In genomic region chr10:112795938-112796337, GRCm38 (mm10) we compare ENCODE assay signal across 28 mouse cellular contexts.
DNase-seq lines count a peak whose midpoint lies in the region; ATAC-seq and TF ChIP-seq lines count a peak whose summit lies in the region.
"Had no signal": no experiment of that assay in that cellular context is flagged by ENCODE, and none has a peak within 500 bp of the region (broad histone marks: within the 10 kb centered on the region; RNA-seq: fewer than 3 reads in every experiment).

No protein-coding gene starts in this region.

- peaks cover 11% of the 10 kb centered on the region; the same call in 1 of the 2 replicates for H3K4me1 ChIP-seq in forebrain, embryonic 12.5 days
- no peaks in the 10 kb centered on the region for H3K4me1 ChIP-seq in forebrain, embryonic 16.5 days (replicated peaks; ENCODE audit: control insufficient read depth, insufficient read depth, low read length)
- no peaks in the 10 kb centered on the region for H3K4me1 ChIP-seq in hindbrain, embryonic 11.5 days (replicated peaks; ENCODE audit: control insufficient read depth, insufficient read depth, low read length)
- H3K4me1 ChIP-seq in hindbrain, postnatal 0 days (ENCODE audit: insufficient read depth, low read length) = no peaks in the 10 kb centered on the region
- H3K4me1 ChIP-seq in neural tube, embryonic 12.5 days = no peaks in the 10 kb centered on the region
- no peaks in the 10 kb centered on the region for H3K4me1 ChIP-seq in neural tube, embryonic 15.5 days
- H3K4me1 ChIP-seq: embryonic facial prominence, embryonic 12.5 days; embryonic facial prominence, embryonic 15.5 days; heart, embryonic 13.5 days had no signal

- TF ChIP-seq CTCF in hindbrain, postnatal 0 days (IDR thresholded peaks at IDR 0.05; ENCODE audit: low read depth) = no peak

- H3K9me3 ChIP-seq in forebrain, embryonic 12.5 days = no peaks in the 10 kb centered on the region
- H3K9me3 ChIP-seq in forebrain, embryonic 16.5 days (ENCODE audit: control insufficient read depth, low read length) = no peaks in the 10 kb centered on the region
- no peaks in the 10 kb centered on the region for H3K9me3 ChIP-seq in hindbrain, embryonic 11.5 days (ENCODE audit: control insufficient read depth, low read length)
- no peaks in the 10 kb centered on the region for H3K9me3 ChIP-seq in hindbrain, postnatal 0 days (ENCODE audit: low read length)
- H3K9me3 ChIP-seq in neural tube, embryonic 12.5 days = no peaks in the 10 kb centered on the region
- no peaks in the 10 kb centered on the region for H3K9me3 ChIP-seq in neural tube, embryonic 15.5 days (replicated peaks)
- H3K9me3 ChIP-seq: embryonic facial prominence, embryonic 12.5 days; embryonic facial prominence, embryonic 15.5 days; G1E; heart, embryonic 10.5 days; heart, embryonic 13.5 days had no signal

- H3K4me2 ChIP-seq in forebrain, embryonic 12.5 days = no peak overlapping the region
- no peak overlapping the region for H3K4me2 ChIP-seq in forebrain, embryonic 16.5 days (ENCODE audit: low read length)
- H3K4me2 ChIP-seq in hindbrain, embryonic 11.5 days (replicated peaks; ENCODE audit: low read depth, low read length) = no peak overlapping the region
- no peak overlapping the region for H3K4me2 ChIP-seq in hindbrain, postnatal 0 days (ENCODE audit: low read depth, low read length)
- H3K4me2 ChIP-seq in neural tube, embryonic 12.5 days (replicated peaks) = no peak overlapping the region
- H3K4me2 ChIP-seq in neural tube, embryonic 15.5 days = no peak overlapping the region
- H3K4me2 ChIP-seq: embryonic facial prominence, embryonic 12.5 days; embryonic facial prominence, embryonic 15.5 days; heart, embryonic 13.5 days; hindbrain, embryonic 14.5 days had no signal

- 8% methylated on average over 1 of the region's 1 CpGs for WGBS in forebrain, embryonic 12.5 days
- 5% methylated on average over 1 of the region's 1 CpGs for WGBS in forebrain, embryonic 16.5 days
- WGBS in hindbrain, embryonic 11.5 days = 9% methylated on average over 1 of the region's 1 CpGs
- 15% methylated on average over 1 of the region's 1 CpGs for WGBS in hindbrain, postnatal 0 days
- 4% methylated on average over 1 of the region's 1 CpGs for WGBS in neural tube, embryonic 12.5 days
- WGBS in neural tube, embryonic 15.5 days = 2% methylated on average over 1 of the region's 1 CpGs

- H3K4me3 ChIP-seq in forebrain, embryonic 12.5 days (replicated peaks) = no peak overlapping the region
- no peak overlapping the region for H3K4me3 ChIP-seq in forebrain, embryonic 16.5 days (replicated peaks; ENCODE audit: low read length)
- no peak overlapping the region for H3K4me3 ChIP-seq in hindbrain, embryonic 11.5 days (ENCODE audit: low read depth, low read length)
- no peak overlapping the region for H3K4me3 ChIP-seq in hindbrain, postnatal 0 days (ENCODE audit: low read length)
- H3K4me3 ChIP-seq in neural tube, embryonic 12.5 days = no peak overlapping the region
- H3K4me3 ChIP-seq in neural tube, embryonic 15.5 days (replicated peaks) = no peak overlapping the region
- H3K4me3 ChIP-seq: embryonic facial prominence, embryonic 12.5 days; embryonic facial prominence, embryonic 15.5 days; heart, adult 2 months; heart, embryonic 10.5 days; heart, embryonic 13.5 days had no signal

- ATAC-seq in forebrain, embryonic 12.5 days (ENCODE audit: low FRiP score) = peak; percentile 16; the same call in 1 of the 2 replicates
- no peak for ATAC-seq in forebrain, embryonic 16.5 days
- peak; percentile 56 for ATAC-seq in hindbrain, embryonic 11.5 days (ENCODE audit: low FRiP score)
- no peak for ATAC-seq in hindbrain, postnatal 0 days
- peak; percentile 48; the same call in 1 of the 2 replicates for ATAC-seq in neural tube, embryonic 12.5 days (ENCODE audit: low FRiP score, low read depth)
- no peak for ATAC-seq in neural tube, embryonic 15.5 days (ENCODE audit: low FRiP score)
- ATAC-seq: intestine, postnatal 0 days; Patski had no signal

- DNase-seq in hindbrain, embryonic 11.5 days (ENCODE audit: low spot score) = no peak
- no peak for DNase-seq in hindbrain, postnatal 0 days (ENCODE audit: low spot score)
- DNase-seq: adrenal gland, postnatal 10 days; adrenal gland, postnatal 36 days; B cell, adult 2 months; cerebellum, adult 11 months; cerebellum, adult 2 months; cerebellum, adult 9-11 months; cerebellum, postnatal 25 days; gastrocnemius, postnatal 10 days; gastrocnemius, postnatal 36 days; heart, adult 2 months; heart, postnatal 14 days; heart, postnatal 4 days; kidney, adult 2 months had no signal

- H3K9ac ChIP-seq in forebrain, embryonic 12.5 days = no peak overlapping the region
- H3K9ac ChIP-seq in forebrain, embryonic 16.5 days (replicated peaks; ENCODE audit: low read depth, low read length) = no peak overlapping the region
- H3K9ac ChIP-seq in hindbrain, embryonic 11.5 days (ENCODE audit: low read depth, low read length) = no peak overlapping the region
- H3K9ac ChIP-seq in hindbrain, postnatal 0 days (replicated peaks; ENCODE audit: low read length) = no peak overlapping the region
- no peak overlapping the region for H3K9ac ChIP-seq in neural tube, embryonic 12.5 days
- H3K9ac ChIP-seq in neural tube, embryonic 15.5 days (replicated peaks) = no peak overlapping the region
- H3K9ac ChIP-seq: embryonic facial prominence, embryonic 12.5 days; embryonic facial prominence, embryonic 15.5 days; heart, embryonic 13.5 days; hindbrain, embryonic 14.5 days had no signal

- no peak overlapping the region for H3K27ac ChIP-seq in forebrain, embryonic 12.5 days
- no peak overlapping the region for H3K27ac ChIP-seq in forebrain, embryonic 16.5 days (ENCODE audit: low read length)
- no peak overlapping the region for H3K27ac ChIP-seq in hindbrain, embryonic 11.5 days (ENCODE audit: low read depth, low read length)
- no peak overlapping the region for H3K27ac ChIP-seq in hindbrain, postnatal 0 days
- no peak overlapping the region for H3K27ac ChIP-seq in neural tube, embryonic 12.5 days
- no peak overlapping the region for H3K27ac ChIP-seq in neural tube, embryonic 15.5 days (replicated peaks)
- H3K27ac ChIP-seq: embryonic facial prominence, embryonic 12.5 days; embryonic facial prominence, embryonic 15.5 days; heart, adult 2 months; heart, embryonic 10.5 days; heart, embryonic 13.5 days; hindbrain, embryonic 14.5 days had no signal

- H3K27me3 ChIP-seq in forebrain, embryonic 12.5 days = no peaks in the 10 kb centered on the region
- H3K27me3 ChIP-seq in forebrain, embryonic 16.5 days (replicated peaks; ENCODE audit: control insufficient read depth, insufficient read depth, low read length) = no peaks in the 10 kb centered on the region
- no peaks in the 10 kb centered on the region for H3K27me3 ChIP-seq in hindbrain, embryonic 11.5 days (ENCODE audit: control insufficient read depth, insufficient read depth, low read length)
- H3K27me3 ChIP-seq in hindbrain, postnatal 0 days (ENCODE audit: insufficient read depth, low read length) = no peaks in the 10 kb centered on the region
- no peaks in the 10 kb centered on the region for H3K27me3 ChIP-seq in neural tube, embryonic 12.5 days (replicated peaks)
- no peaks in the 10 kb centered on the region for H3K27me3 ChIP-seq in neural tube, embryonic 15.5 days (replicated peaks)
- H3K27me3 ChIP-seq: CH12.LX; embryonic facial prominence, embryonic 12.5 days; embryonic facial prominence, embryonic 15.5 days; heart, embryonic 13.5 days; Patski had no signal

- H3K36me3 ChIP-seq in forebrain, embryonic 12.5 days (replicated peaks) = no peaks in the 10 kb centered on the region
- no peaks in the 10 kb centered on the region for H3K36me3 ChIP-seq in forebrain, embryonic 16.5 days (ENCODE audit: control insufficient read depth, insufficient read depth)
- no peaks in the 10 kb centered on the region for H3K36me3 ChIP-seq in hindbrain, embryonic 11.5 days (ENCODE audit: control insufficient read depth, insufficient read depth, low read length)
- no peaks in the 10 kb centered on the region for H3K36me3 ChIP-seq in hindbrain, postnatal 0 days (ENCODE audit: insufficient read depth, low read length)
- no peaks in the 10 kb centered on the region for H3K36me3 ChIP-seq in neural tube, embryonic 12.5 days
- H3K36me3 ChIP-seq in neural tube, embryonic 15.5 days = no peaks in the 10 kb centered on the region
- H3K36me3 ChIP-seq: embryonic facial prominence, embryonic 12.5 days; embryonic facial prominence, embryonic 15.5 days; G1E; heart, embryonic 10.5 days; heart, embryonic 13.5 days had no signal

Comparison
In these comparisons a context has a peak if more than half of its experiments do, and no peak if none do; other contexts are left out.
1. ATAC-seq: peak in forebrain, embryonic 12.5 days (single experiment), hindbrain, embryonic 11.5 days (single experiment) and neural tube, embryonic 12.5 days (single experiment); none in forebrain, embryonic 16.5 days (single experiment), hindbrain, postnatal 0 days (single experiment) and neural tube, embryonic 15.5 days (single experiment).